Mouse (Mus musculus) G1E (cell line): ENCODE results near the gene Tas2r126.

Experiments used
- CTCF ChIP-seq: IDR thresholded peaks from 2 replicates; pipeline ENCODE4 v1.5.1; 2012; ENCODE audit warnings: low read depth, low read length, inconsistent platforms, mixed read lengths
- GATA1 ChIP-seq: IDR thresholded peaks from 2 replicates; pipeline ENCODE4 v1.6.1; 2012; ENCODE audit warnings: borderline replicate concordance, low read length, inconsistent platforms, mixed read lengths
- TAL1 ChIP-seq: conservative IDR thresholded peaks from 2 replicates; pipeline ENCODE4 v1.6.1; 2012; ENCODE audit warnings: low read depth, low read length, inconsistent platforms, mixed read lengths

- TF ChIP-seq CTCF (no peak), TAL1 (no peak), GATA1 (no peak)
Observed at GRCm38 (mm10) chr6:42395960-42396809, 38.1 kb upstream of the Tas2r126 start.
